Mouse (Mus musculus) bone marrow, adult 2 months (tissue): ENCODE measurements around the gene Tsc22d1.

Source experiments
- CTCF ChIP-seq: fragments of 200-500 bp; IDR thresholded peaks from 2 replicates; pipeline ENCODE4 v1.5.1; 2011; ENCODE audit warnings: low read length, control low read depth; ENCODE audit not compliant: control insufficient read depth, insufficient read depth
- POLR2A ChIP-seq: fragments of 200-500 bp; IDR thresholded peaks from 2 replicates; pipeline ENCODE4 v1.6.1; 2011; ENCODE audit warnings: low read depth, mild to moderate bottlenecking, control low read depth, low read length, borderline replicate concordance; ENCODE audit not compliant: control insufficient read depth

- TF ChIP-seq POLR2A (no peak), CTCF (no peak)
Observed at GRCm38 (mm10) chr14:76473404-76473803, 58.6 kb downstream of the Tsc22d1 start.
